Mouse (Mus musculus) olfactory bulb, adult 2 months (tissue): Measurements from ENCODE around the gene Gpr87.

Source experiments
- CTCF ChIP-seq: fragments of 200-500 bp; IDR thresholded peaks from 2 replicates; pipeline ENCODE4 v1.5.1; 2012; ENCODE audit warnings: low read depth, mild to moderate bottlenecking, low read length, moderate library complexity; ENCODE audit not compliant: insufficient read depth
- POLR2A ChIP-seq: fragments of 200-500 bp; IDR thresholded peaks from 2 replicates; pipeline ENCODE4 v1.6.1; 2012; ENCODE audit warnings: mild to moderate bottlenecking, low read depth, low read length, moderate library complexity; ENCODE audit not compliant: insufficient read depth

DNA sequence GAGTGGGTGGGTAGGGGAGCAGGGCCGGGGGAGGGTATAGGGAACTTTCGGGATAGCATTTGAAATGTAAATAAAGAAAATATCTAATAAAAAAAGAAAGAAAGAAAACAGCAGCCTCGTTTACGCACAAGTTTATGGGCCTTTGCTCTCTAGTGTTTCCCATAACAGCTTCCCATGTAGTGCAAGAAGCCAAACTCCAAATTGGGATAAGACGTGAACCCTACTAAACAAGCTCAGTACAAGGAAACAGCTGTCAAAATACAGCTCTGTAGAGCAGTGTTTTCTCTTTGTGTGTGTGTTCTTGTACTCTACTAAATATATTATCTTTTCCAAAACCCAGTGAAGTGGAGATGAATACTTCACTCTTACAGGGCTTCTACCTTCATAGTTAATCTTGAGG is 49.7 kb downstream of the Gpr87 start:
- TF ChIP-seq CTCF, result no peak
- no peak for TF ChIP-seq POLR2A
